Mouse (Mus musculus) granulocyte monocyte progenitor cell, adult 5-6 weeks (primary cell): ENCODE data around the gene 4933415A04Rik. TPM values are rescaled to one million over a fixed set of nuclear protein-coding genes. Genes with fewer than 3 reads are reported as not detected.

Source experiments
- ATAC-seq: replicated peaks from 2 replicates; pipeline ENCODE4 v1.8.0; 2016; ENCODE audit warnings: mild to moderate bottlenecking, moderate TSS enrichment, inconsistent platforms; ENCODE audit not compliant: poor library complexity, severe bottlenecking
- total RNA-seq, 2 experiments: library from RNA; stranded (forward) in 1 of 2; stranded (reverse) in 1 of 2; fragments of 200-712, 200-1000 nt in 1 of 2; fragments of >200 nt in 1 of 2; fragmentation: Nextera tagmentation in 1 of 2; gene quantifications; 2 replicates each; pipeline ENCODE4 v1.2.3; 2014 to 2017

Gene 4933415A04Rik
- total RNA-seq, 2 experiments from 2014 or later, result not detected

DNA sequence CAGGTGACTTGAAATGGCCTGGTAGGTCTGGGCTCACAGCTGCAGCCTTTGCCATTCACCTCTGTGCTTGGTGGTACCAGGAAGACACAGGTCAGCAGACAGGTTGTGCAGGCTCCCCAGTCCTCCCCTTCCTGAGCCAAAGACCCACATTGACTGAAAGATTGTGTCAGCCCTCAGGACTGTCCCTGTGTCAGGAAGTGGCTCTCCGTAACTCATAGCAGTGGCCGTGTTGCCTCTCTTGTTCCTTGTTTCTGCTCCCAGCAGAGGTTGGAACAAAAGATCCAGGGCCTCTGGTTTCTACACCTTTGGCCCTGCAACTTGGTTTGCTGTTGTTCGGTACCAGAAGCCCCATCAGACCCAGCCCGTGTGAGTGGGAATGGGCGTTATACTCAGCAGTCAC, 17.7 kb upstream of the 4933415A04Rik start:
- ATAC-seq, result peak; percentile 60

DNA sequence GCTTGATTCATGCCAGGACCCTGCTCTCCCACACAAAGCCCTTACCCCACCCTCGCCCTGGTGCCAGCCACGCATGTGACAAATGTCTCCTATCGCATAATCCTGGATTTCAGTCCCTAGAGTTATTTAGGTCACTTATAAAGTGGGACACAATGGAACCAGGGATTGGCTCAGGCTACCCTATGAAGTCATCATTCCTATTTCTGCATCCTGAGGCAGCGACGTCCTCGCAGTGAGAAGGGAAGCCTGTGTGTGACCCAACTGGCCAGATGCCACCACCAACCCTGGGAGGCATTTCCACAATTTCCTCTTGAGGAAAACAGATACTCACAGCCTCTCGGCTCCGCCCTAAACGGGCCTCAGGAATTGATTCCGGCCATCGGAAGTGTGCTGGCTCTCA, 17.2 kb upstream of the 4933415A04Rik start:
- peak; percentile 77 for ATAC-seq

DNA sequence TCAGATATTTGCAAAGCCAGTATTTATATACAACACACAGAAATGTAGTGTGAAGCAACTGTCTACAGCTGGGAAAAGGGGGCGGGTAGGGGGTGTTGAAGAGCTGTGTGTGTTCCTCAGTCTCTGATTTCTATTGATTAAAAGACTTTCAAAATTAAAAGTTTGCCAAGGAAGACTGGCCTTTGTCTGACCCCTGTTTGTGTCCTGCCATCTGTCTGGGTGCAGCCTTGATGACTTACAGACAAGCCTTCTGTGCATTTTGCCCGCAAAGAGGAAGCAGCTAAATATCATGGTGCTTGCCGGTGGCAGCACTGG, 11.8 kb upstream of the 4933415A04Rik start:
- ATAC-seq, result peak; percentile 88; the same call in 1 of the 2 replicates

DNA sequence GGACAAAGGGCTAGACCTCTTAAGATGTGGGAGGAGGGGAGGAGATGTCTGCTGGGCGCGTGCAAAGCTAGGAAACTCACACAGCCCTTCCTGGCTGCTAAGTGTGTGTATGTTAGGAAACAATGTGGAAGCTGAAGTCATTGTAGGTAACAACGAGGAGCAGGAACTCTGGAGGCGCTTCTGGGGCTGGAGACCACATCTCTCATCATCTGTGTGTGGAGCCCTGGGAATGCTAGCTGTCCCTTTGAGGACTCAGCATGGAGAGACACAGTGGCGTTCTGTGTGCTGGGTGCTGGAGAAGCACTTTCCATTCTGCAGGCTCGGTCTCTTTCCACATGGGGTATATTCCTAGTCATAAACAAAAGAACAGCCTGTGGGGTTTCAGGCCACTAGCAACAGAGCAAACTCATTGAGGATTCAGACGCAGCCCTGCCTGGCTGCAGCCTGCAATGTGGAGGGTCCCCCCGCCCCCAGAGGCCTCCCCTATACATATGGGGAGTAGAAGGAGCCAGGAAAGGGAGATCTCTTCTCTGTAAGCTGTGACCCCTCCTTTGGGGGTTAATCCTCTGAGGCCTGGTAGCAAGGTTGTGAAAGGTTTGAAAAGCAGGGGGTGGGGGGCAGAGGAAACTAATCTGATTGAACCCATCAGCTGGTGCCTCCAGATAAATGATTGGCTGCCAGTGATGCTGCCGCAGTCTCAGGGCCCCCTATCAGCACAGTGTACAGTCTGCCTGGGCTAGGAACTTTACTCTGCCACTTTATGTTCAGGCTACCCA, 11.3 kb upstream of the 4933415A04Rik start:
- peak; percentile 20; the same call in 1 of the 2 replicates for ATAC-seq

- no peak for ATAC-seq
Observed at GRCm38 (mm10) chr11:43577713-43578478, 8.9 kb upstream of the 4933415A04Rik start.

DNA sequence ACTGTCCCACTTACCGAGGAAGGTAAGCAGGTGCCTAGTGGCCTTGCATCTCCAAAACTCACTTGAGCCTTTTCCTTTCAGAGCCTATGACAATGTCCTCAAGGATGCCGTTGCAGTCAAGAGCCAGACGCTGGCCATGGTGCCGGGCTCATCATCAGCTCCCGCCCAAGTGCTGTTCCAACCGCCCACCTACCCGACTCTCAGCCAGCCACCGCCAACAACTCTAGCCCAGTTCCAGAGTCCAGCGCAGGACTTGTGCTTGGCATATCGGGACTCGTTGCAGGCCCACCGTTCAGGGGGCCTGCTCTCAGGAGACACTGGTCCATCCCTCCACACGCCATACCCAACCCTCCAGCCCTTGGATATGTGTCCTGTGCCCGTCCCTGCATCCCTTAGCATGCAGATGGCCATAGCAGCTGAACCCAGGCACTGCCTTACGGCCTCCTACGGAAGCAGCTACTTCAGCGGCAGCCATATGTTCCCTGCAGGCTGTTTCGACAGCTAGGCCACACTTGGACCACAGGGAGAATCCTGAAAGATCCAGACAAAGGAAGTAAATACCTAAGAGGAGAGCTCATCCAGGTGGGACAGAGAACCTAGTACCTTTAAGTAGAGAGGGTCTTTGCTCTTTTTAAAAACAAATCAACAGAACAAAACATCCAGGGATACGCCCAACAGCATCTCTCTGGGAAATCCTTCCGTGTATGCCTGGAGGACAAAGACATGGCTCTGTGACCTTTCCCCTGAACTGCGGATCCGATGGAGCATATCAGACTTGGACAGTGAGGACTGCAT, 1.4 kb upstream of the 4933415A04Rik start:
- ATAC-seq, result no peak

GRCm38 (mm10) chr11:43589530-43590072, 2.8 kb downstream of the 4933415A04Rik start:
- no peak for ATAC-seq

GRCm38 (mm10) chr11:43601440-43601839, 14.6 kb downstream of the 4933415A04Rik start, which contains the start of gene Fabp6:
Gene Fabp6 (minus strand): TSS chr11:43601540.
- ATAC-seq, result no peak

DNA sequence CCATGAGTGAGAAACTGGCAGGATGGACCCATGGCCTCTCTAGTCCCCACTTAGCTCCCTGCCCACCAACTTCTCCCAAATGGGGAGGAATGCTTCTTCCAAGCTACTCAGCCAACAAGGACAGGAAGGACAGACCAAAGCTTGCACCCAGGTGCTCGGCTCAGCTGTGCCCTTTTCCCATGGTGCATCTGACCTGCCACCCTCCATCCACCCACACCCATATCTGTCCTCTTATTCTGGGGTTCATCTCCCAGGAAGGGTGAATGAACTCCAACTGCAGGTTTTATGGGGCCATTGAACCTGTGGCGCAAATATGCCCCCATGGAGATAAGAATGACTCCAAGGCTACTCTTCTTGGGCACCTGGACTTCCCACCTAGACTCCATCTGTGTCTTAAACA, 17.4 kb downstream of the 4933415A04Rik start:
- ATAC-seq, result no peak

GRCm38 (mm10) chr11:43604891-43605290, 18.1 kb downstream of the 4933415A04Rik start:
- ATAC-seq, result no peak

DNA sequence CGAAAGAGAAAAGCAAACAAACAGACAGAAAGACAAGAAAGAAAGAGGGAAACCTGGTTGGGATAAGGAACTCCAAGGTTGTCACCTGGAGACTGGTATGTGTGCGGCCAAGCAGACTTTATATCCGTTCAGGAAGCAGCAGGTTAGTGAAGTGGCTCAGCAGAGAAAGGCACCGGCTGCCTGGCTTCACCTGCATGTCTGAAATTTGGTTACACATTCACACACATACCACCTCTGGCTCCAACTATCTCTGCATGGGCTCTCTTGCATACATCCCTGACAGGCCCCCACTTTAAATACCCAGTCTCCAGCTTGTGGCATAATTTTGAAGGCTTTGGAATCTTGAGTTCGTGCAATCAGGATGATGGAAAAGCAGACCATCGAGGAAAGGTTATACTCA, 19.0 kb downstream of the 4933415A04Rik start:
- no peak for ATAC-seq

DNA sequence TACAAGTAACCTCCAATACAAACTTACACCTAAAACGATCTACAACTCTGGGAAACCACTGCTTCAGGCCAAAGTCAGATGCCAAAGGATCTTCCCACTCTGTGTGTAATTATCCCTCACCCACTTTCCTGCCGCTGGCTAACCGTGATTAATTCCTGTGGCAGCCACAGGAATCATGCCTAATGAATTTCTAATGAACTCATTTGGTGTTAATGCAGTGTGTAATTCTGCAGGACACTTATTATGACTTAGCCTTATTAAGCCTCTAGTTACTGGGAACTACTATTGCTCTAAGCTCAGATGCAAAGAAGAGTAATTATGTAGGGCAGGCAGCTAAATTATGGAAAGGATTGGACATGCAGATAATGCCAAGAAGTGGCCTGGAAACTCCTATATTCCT, 21.6 kb downstream of the 4933415A04Rik start:
- ATAC-seq, result no peak

DNA sequence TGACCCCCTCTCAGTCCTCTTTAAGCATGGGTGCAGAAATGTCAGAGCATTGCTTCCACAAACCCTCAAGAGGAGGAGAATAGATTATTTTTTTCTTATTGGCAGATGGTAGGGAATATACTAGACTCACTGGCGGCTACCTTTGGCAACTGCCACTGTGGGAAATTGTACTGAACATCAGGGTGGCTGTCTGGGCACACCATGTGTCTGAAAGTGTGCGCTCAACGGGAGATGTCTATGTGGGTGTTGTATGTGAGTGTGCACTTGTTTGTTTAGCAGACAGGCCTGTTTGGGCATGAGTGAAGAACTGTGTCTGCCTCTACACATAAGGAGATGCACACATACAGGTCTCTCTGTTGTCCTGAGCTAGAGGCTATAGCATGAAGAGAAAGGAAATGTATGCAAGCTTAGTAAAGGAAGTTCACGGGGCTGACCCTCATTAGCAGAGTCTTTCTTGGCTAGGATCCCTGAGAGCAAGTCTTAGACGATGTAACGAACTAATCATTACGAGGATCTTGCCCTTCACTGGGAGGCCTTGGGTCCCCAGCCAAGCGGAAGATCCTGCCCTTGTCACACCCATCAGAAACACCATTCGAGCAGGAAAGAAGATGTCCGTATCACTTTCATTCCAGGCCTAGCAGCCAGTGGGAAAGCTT, 23.3 kb downstream of the 4933415A04Rik start:
- ATAC-seq, result no peak

DNA sequence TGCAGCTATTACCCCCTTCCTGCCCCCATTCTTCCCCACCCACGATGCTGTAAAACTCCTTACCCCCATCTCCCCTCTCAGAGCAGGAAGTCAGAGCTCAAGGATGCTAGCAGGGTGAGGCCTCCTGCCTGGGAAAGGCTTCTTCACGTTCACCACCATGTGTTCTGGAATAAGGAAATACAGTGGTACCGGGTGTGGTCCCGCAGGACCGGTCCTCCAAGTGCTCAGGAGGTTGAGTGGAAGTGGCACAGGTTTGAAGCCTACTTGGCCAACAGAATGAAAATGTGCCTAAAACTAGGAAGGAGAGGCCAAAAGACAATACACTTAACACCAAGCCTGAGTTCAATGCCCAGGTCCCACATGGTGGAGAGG, 23.8 kb downstream of the 4933415A04Rik start:
- ATAC-seq, result no peak

DNA sequence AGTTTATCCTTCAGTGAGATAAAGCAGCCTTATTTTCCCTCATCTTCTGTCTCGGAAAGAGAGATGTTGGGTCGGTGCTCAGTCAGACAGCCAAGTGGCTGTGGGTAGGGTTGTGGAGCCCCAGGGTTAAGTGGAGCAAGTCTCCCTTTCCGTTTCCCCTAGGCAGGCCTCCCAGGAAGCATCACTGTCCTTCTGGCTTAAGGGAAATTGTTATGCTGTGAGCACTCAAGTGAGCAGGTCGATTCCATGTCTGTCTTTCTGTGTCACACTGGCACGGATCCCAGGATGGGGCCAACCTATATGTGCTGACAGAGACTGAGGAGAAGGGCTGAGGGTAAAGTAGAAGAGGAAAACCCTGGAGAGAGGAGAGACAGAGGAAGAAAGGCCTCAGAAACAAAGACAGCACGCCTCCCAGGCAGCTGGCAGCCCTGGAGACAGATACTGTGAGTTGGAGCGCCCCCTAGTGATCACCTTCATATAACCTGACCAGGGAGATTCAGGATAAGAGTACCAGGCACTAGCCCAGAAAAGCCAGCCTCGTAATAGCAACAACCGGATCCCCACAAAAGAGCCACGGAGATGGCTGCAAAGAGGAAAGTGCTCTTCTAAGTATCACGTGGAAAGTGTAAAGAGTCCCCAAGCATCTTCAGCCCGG, 26.1 kb downstream of the 4933415A04Rik start:
- ATAC-seq, result peak; percentile 97

- no peak for ATAC-seq
Observed at GRCm38 (mm10) chr11:43617924-43618323, 31.1 kb downstream of the 4933415A04Rik start.

- ATAC-seq, result no peak
Observed at GRCm38 (mm10) chr11:43618403-43618802, 31.6 kb downstream of the 4933415A04Rik start.

DNA sequence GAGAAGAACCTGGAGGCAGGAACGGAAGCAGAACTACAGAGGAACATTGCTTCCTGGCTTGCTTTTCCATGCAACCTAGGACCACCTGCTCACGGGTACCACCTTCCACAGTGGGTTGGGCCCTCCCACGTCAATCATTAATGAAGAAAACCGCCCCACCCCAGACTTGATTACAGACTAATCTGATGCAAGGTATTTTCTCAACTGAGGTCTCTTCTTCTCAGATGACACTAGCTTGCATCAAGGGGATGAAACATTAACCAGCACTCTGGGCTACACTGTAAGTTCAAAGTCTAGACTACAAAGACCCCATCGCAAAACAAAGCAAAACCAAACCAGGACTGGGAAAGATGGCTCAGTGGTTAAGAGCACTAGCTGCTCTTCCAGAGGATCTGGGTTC, 34.9 kb downstream of the 4933415A04Rik start:
- ATAC-seq, result no peak

DNA sequence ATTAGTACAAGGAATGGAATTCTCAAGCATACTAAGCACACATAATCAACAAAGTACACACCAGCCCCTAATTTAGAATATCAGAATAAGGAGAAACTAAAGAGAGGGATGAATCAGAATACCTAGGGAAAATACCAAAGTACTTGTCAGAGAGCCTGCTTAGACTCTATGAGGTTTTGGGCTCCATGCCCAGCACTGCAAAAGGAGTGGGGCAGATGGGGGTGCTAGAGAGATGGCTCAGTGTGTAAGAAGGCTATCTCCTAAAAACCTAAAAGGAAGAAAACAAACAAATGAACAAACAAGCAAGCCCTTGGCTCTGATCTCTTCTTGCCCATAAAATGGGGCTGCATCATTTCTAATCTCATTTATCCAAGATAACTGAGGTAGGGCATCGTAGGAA, 37.5 kb downstream of the 4933415A04Rik start:
- no peak for ATAC-seq
